Comparison of ENCODE assay signal across 10 mouse cellular contexts in genomic region chr3:31098556-31098955, GRCm38 (mm10). TPM values are rescaled to one million over a fixed set of nuclear protein-coding genes. Genes with fewer than 3 reads are reported as not detected.
DNase-seq lines count a peak whose midpoint lies in the region; ATAC-seq and TF ChIP-seq lines count a peak whose summit lies in the region.
"Had no signal": no experiment of that assay in that cellular context is flagged by ENCODE, and none has a peak within 500 bp of the region (broad histone marks: within the 10 kb centered on the region; RNA-seq: fewer than 3 reads in every experiment).

No protein-coding gene starts in this region.

- H3K4me1 ChIP-seq in heart, embryonic 14.5 days (ENCODE audit: control insufficient read depth in 2 of 2, insufficient read depth in 2 of 2, low read length in 2 of 2) = peaks cover 6 to 31% of the 10 kb centered on the region in 2 experiments
- H3K4me1 ChIP-seq in heart, adult 2 months (ENCODE audit: control insufficient read depth, insufficient read depth, low read length) = peaks cover 10% of the 10 kb centered on the region
- peaks cover 29% of the 10 kb centered on the region for H3K4me1 ChIP-seq in neural tube, embryonic 11.5 days (ENCODE audit: control insufficient read depth, insufficient read depth, low read length)
- H3K4me1 ChIP-seq in hindbrain, postnatal 0 days (ENCODE audit: insufficient read depth, low read length) = peaks cover 26% of the 10 kb centered on the region
- peaks cover 43% of the 10 kb centered on the region for H3K4me1 ChIP-seq in neural tube, embryonic 14.5 days (ENCODE audit: control insufficient read depth, insufficient read depth, low read length)

- no peak for TF ChIP-seq CTCF in heart, adult 2 months (IDR thresholded peaks at IDR 0.05)
- no peak for TF ChIP-seq CTCF in hindbrain, postnatal 0 days (IDR thresholded peaks at IDR 0.05; ENCODE audit: low read depth)

- DNase-seq in heart, adult 2 months = no peak
- DNase-seq in neural tube, embryonic 11.5 days (ENCODE audit: low spot score) = no peak
- no peak for DNase-seq in neural tube, embryonic 10.5 days (ENCODE audit: extremely low spot score, low spot score)
- no peak for DNase-seq in hindbrain, postnatal 0 days (ENCODE audit: low spot score)
- no peak for DNase-seq in urinary bladder, postnatal 14 days (ENCODE audit: low spot score)
- no peak for DNase-seq in urinary bladder, adult 18-20 months (ENCODE audit: low spot score in 2 of 2)
- DNase-seq: cerebellum, postnatal 25 days had no signal

- H3K27me3 ChIP-seq in heart, embryonic 14.5 days (ENCODE audit: control insufficient read depth, insufficient read depth, low read length) = no peaks in the 10 kb centered on the region
- no peaks in the 10 kb centered on the region for H3K27me3 ChIP-seq in heart, adult 2 months (ENCODE audit: control insufficient read depth, insufficient read depth, low read length)
- H3K27me3 ChIP-seq in neural tube, embryonic 11.5 days (ENCODE audit: control insufficient read depth, insufficient read depth, low read length) = no peaks in the 10 kb centered on the region
- H3K27me3 ChIP-seq in hindbrain, postnatal 0 days (ENCODE audit: insufficient read depth, low read length) = no peaks in the 10 kb centered on the region
- no peaks in the 10 kb centered on the region for H3K27me3 ChIP-seq in neural tube, embryonic 14.5 days (ENCODE audit: control insufficient read depth, insufficient read depth, low read length)

- H3K79me2 ChIP-seq in heart, adult 2 months (replicated peaks; ENCODE audit: control insufficient read depth, insufficient read depth, low read length) = peaks cover 2% of the 10 kb centered on the region; the same call in 1 of the 2 replicates

- no peak overlapping the region for H3K27ac ChIP-seq in heart, embryonic 14.5 days (replicated peaks in 1 of 2; ENCODE audit: control insufficient read depth in 1 of 2, insufficient read depth in 1 of 2, low read depth in 2 of 2, low read length in 2 of 2)
- H3K27ac ChIP-seq in heart, adult 2 months = no peak overlapping the region
- H3K27ac ChIP-seq in neural tube, embryonic 11.5 days (ENCODE audit: low read depth, low read length) = no peak overlapping the region
- no peak overlapping the region for H3K27ac ChIP-seq in hindbrain, postnatal 0 days
- no peak overlapping the region for H3K27ac ChIP-seq in neural tube, embryonic 14.5 days (ENCODE audit: low read depth, low read length)
- H3K27ac ChIP-seq: macrophage had no signal

- ATAC-seq in heart, embryonic 14.5 days (ENCODE audit: insufficient number of reproducible peaks, insufficient read depth, low FRiP score, low read depth) = no peak
- ATAC-seq in neural tube, embryonic 11.5 days (ENCODE audit: insufficient read depth, low FRiP score, low TSS enrichment) = no peak
- no peak for ATAC-seq in hindbrain, postnatal 0 days
- ATAC-seq in neural tube, embryonic 14.5 days (ENCODE audit: low read depth) = no peak

- intact Hi-C loops in heart, adult 2 months (cut with DNase I) = loop anchor here (10.0 kb wide), 1 partner anchor 304 kb away; the partner anchor contains the start of gene Sec62

- no peak overlapping the region for H3K9ac ChIP-seq in heart, embryonic 14.5 days (ENCODE audit: low read length)
- no peak overlapping the region for H3K9ac ChIP-seq in heart, adult 2 months (ENCODE audit: low read depth, low read length)
- H3K9ac ChIP-seq in neural tube, embryonic 11.5 days (ENCODE audit: low read length) = no peak overlapping the region
- no peak overlapping the region for H3K9ac ChIP-seq in hindbrain, postnatal 0 days (replicated peaks; ENCODE audit: low read length)
- H3K9ac ChIP-seq in neural tube, embryonic 14.5 days (replicated peaks; ENCODE audit: low read depth, low read length) = no peak overlapping the region

- TF ChIP-seq EP300 in heart, adult 2 months (IDR thresholded peaks at IDR 0.05; ENCODE audit: insufficient read depth, low read depth, low read length) = no peak

- peaks cover 16% of the 10 kb centered on the region for H3K36me3 ChIP-seq in heart, embryonic 14.5 days (ENCODE audit: control insufficient read depth, insufficient read depth, low read length)
- H3K36me3 ChIP-seq in heart, adult 2 months (ENCODE audit: control insufficient read depth, insufficient read depth, low read length) = peaks cover 36% of the 10 kb centered on the region
- 0 out of 2 replicates have a peak, but pooled peaks cover 3% of the 10 kb centered on the region for H3K36me3 ChIP-seq in neural tube, embryonic 11.5 days (ENCODE audit: control insufficient read depth, insufficient read depth, low read length)
- H3K36me3 ChIP-seq in hindbrain, postnatal 0 days (ENCODE audit: insufficient read depth, low read length) = peaks cover 4% of the 10 kb centered on the region; the same call in 1 of the 2 replicates
- no peaks in the 10 kb centered on the region for H3K36me3 ChIP-seq in neural tube, embryonic 14.5 days (ENCODE audit: control insufficient read depth, insufficient read depth, low read length)

- H3K9me3 ChIP-seq in heart, embryonic 14.5 days (ENCODE audit: control insufficient read depth, low read length) = no peaks in the 10 kb centered on the region
- no peaks in the 10 kb centered on the region for H3K9me3 ChIP-seq in neural tube, embryonic 11.5 days (ENCODE audit: control insufficient read depth, low read length)
- no peaks in the 10 kb centered on the region for H3K9me3 ChIP-seq in hindbrain, postnatal 0 days (ENCODE audit: low read length)
- no peaks in the 10 kb centered on the region for H3K9me3 ChIP-seq in neural tube, embryonic 14.5 days (ENCODE audit: control insufficient read depth, low read length)

- peak overlapping the region; percentile 45 for H3K4me2 ChIP-seq in heart, embryonic 14.5 days (ENCODE audit: low read length)
- H3K4me2 ChIP-seq in neural tube, embryonic 11.5 days (ENCODE audit: low read depth) = peak overlapping the region; percentile 44
- H3K4me2 ChIP-seq in hindbrain, postnatal 0 days (ENCODE audit: low read depth, low read length) = peak overlapping the region; percentile 47
- peak overlapping the region; percentile 34; the same call in 1 of the 2 replicates for H3K4me2 ChIP-seq in neural tube, embryonic 14.5 days (ENCODE audit: low read depth, low read length)

- TF ChIP-seq POLR2A in heart, adult 2 months (IDR thresholded peaks at IDR 0.05; ENCODE audit: insufficient read depth, low read depth, low read length) = no peak

- no peak overlapping the region for H3K4me3 ChIP-seq in heart, embryonic 14.5 days (ENCODE audit: control insufficient read depth in 1 of 2, insufficient read depth in 1 of 2, low read depth in 1 of 2, low read length in 2 of 2)
- H3K4me3 ChIP-seq in heart, adult 2 months = no peak overlapping the region
- peak overlapping the region; percentile 25 for H3K4me3 ChIP-seq in neural tube, embryonic 11.5 days (ENCODE audit: low read depth, low read length)
- H3K4me3 ChIP-seq in hindbrain, postnatal 0 days (ENCODE audit: low read length) = no peak overlapping the region
- no peak overlapping the region for H3K4me3 ChIP-seq in neural tube, embryonic 14.5 days (ENCODE audit: low read depth, low read length)

- WGBS in heart, embryonic 14.5 days = 84% methylated on average over 1 of the region's 1 CpGs
- 94% methylated on average over 1 of the region's 1 CpGs for WGBS in heart, adult 2 months
- WGBS in neural tube, embryonic 11.5 days = 86% methylated on average over 1 of the region's 1 CpGs
- 78% methylated on average over 1 of the region's 1 CpGs for WGBS in hindbrain, postnatal 0 days
- 72% methylated on average over 1 of the region's 1 CpGs for WGBS in neural tube, embryonic 14.5 days

RNA-seq across cellular contexts. Expression of gene Skil, which starts 3.7 kb away (rescaled TPM):
- polyA plus RNA-seq in heart, embryonic 14.5 days (2014; fragmentation: Nextera tagmentation; extraction: Ambion mirVana) = 16.7 and 19.0 TPM in 2 replicates
- 10 to 100 TPM; 14.2 to 15.4 TPM for total RNA-seq in heart, adult 2 months (2021)
- 8.0 and 13.8 TPM in 2 replicates for polyA plus RNA-seq in heart, adult 2 months (2012; rRNA removed)
- polyA plus RNA-seq in neural tube, embryonic 11.5 days (2014; fragmentation: Nextera tagmentation; extraction: Ambion mirVana) = 57.4 and 60.1 TPM in 2 replicates
- total RNA-seq in hindbrain, postnatal 0 days (2014; rRNA removed) = 36.4 and 38.9 TPM in 2 replicates
- 23.9 and 25.1 TPM in 2 replicates for polyA plus RNA-seq in hindbrain, postnatal 0 days (2015; fragmentation: Nextera tagmentation; extraction: Ambion mirVana)
- polyA plus RNA-seq in neural tube, embryonic 14.5 days (2014; fragmentation: Nextera tagmentation; extraction: Ambion mirVana) = 38.3 and 39.7 TPM in 2 replicates

RNA-seq across cellular contexts. Expression of gene Cldn11, which starts 51.2 kb away (rescaled TPM):
- 5.6 and 6.8 TPM in 2 replicates for polyA plus RNA-seq in heart, embryonic 14.5 days (2014; fragmentation: Nextera tagmentation; extraction: Ambion mirVana)
- under 1 TPM; 0.57 to 0.68 TPM for total RNA-seq in heart, adult 2 months (2021)
- polyA plus RNA-seq in heart, adult 2 months (2012; rRNA removed) = 0.59 and 0.94 TPM in 2 replicates
- polyA plus RNA-seq in neural tube, embryonic 11.5 days (2014; fragmentation: Nextera tagmentation; extraction: Ambion mirVana) = 19.0 and 20.9 TPM in 2 replicates
- 61.8 and 80.1 TPM in 2 replicates for total RNA-seq in hindbrain, postnatal 0 days (2014; rRNA removed)
- polyA plus RNA-seq in hindbrain, postnatal 0 days (2015; fragmentation: Nextera tagmentation; extraction: Ambion mirVana) = 71.0 and 76.7 TPM in 2 replicates
- 2.1 and 58.1 TPM in 2 replicates for polyA plus RNA-seq in neural tube, embryonic 14.5 days (2014; fragmentation: Nextera tagmentation; extraction: Ambion mirVana)
- polyA plus RNA-seq: macrophage had no signal
